Mouse (Mus musculus) right cerebral cortex, postnatal 36 days (tissue): ENCODE measurements around the gene Gm17662.
A peak's percentile ranks its signal among the peaks of the same experiment; 100 is the strongest.

Experiments used
- DNase-seq, 2 experiments: peaks; one replicate each; pipeline ENCODE4 v3.0.0; 2022; ENCODE audit warnings: low spot score in 2 of 2, mixed read lengths in 1 of 2

The Gm17662 gene

GRCm38 (mm10) chr4:104888499-104889262 is 31.6 kb downstream of the Gm17662 start:
- no peak for DNase-seq

GRCm38 (mm10) chr4:104891708-104892107 is 34.6 kb downstream of the Gm17662 start:
- no peak for DNase-seq

- DNase-seq = no peak
Measured at GRCm38 (mm10) chr4:104893588-104893987, 36.5 kb downstream of the Gm17662 start.

- peak in 1 of 2 experiments; percentile 50 for DNase-seq
Measured at GRCm38 (mm10) chr4:104894004-104894734, 37.0 kb downstream of the Gm17662 start.

GRCm38 (mm10) chr4:104902836-104903235 is 45.7 kb downstream of the Gm17662 start:
- no peak for DNase-seq

GRCm38 (mm10) chr4:104905049-104905448 is 47.9 kb downstream of the Gm17662 start:
- DNase-seq = no peak
